Mouse (Mus musculus) heart, embryonic 11.5 days (tissue): Measurements from ENCODE around the gene Trim9. TPM values are rescaled to one million over a fixed set of nuclear protein-coding genes. Genes with fewer than 3 reads are reported as not detected.

ENCODE experiments used
- ATAC-seq: fragments of 200-750 bp; cut with Nextera tagmentation; replicated peaks from 2 replicates; pipeline ENCODE4 v1.8.0; 2017; ENCODE audit warnings: moderate library complexity; ENCODE audit not compliant: insufficient number of reproducible peaks, low FRiP score, low TSS enrichment
- H3K27ac ChIP-seq: fragments of 300-500 bp; sonication (generic); 2 replicates; pipeline ENCODE4 v1.5.1; 2014; ENCODE audit warnings: mild to moderate bottlenecking, low read depth, low read length
- H3K27me3 ChIP-seq: fragments of 300-500 bp; sonication (generic); 2 replicates; pipeline ENCODE4 v1.6.1; 2014; ENCODE audit warnings: mild to moderate bottlenecking, low read length, mixed read lengths; ENCODE audit not compliant: control insufficient read depth, insufficient read depth
- H3K36me3 ChIP-seq: fragments of 300-500 bp; sonication (generic); 2 replicates; pipeline ENCODE4 v1.6.1; 2014; ENCODE audit warnings: mild to moderate bottlenecking, low read length, moderate library complexity, mixed read lengths; ENCODE audit not compliant: control insufficient read depth, insufficient read depth
- H3K4me1 ChIP-seq: fragments of 300-500 bp; sonication (generic); 2 replicates; pipeline ENCODE4 v1.6.1; 2014; ENCODE audit warnings: low read length; ENCODE audit not compliant: control insufficient read depth, insufficient read depth
- H3K4me2 ChIP-seq: fragments of 300-500 bp; sonication (generic); 2 replicates; pipeline ENCODE4 v1.6.1; 2014; ENCODE audit warnings: mild to moderate bottlenecking, moderate library complexity
- H3K4me3 ChIP-seq: fragments of 300-500 bp; sonication (generic); 2 replicates; pipeline ENCODE4 v1.5.1; 2014; ENCODE audit warnings: low read depth, low read length
- H3K9ac ChIP-seq: fragments of 300-500 bp; sonication (generic); 2 replicates; pipeline ENCODE4 v1.6.1; 2014; ENCODE audit warnings: mild to moderate bottlenecking, low read depth, low read length, moderate library complexity
- H3K9me3 ChIP-seq: fragments of 300-500 bp; sonication (generic); replicated peaks from 2 replicates; pipeline ENCODE4 v1.6.1; 2016; ENCODE audit warnings: low read length; ENCODE audit not compliant: control insufficient read depth
- WGBS: fragments of 180-500 bp; shearing (Covaris S2); extraction: QIAGEN DNeasy Blood & Tissue Kit; methylation state at CpG from one replicate; pipeline ENCODE4 v1.1.7; 2014; ENCODE audit not compliant: insufficient replicate concordance; 5-methylcytosine and 5-hydroxymethylcytosine counted together
- polyA plus RNA-seq: library from polyadenylated mRNA; unstranded; fragments of >200 nt; fragmentation: Nextera tagmentation; extraction: Ambion mirVana; gene quantifications from 2 replicates; pipeline ENCODE4 v1.2.1, GENCODE M21; 2014

The Trim9 gene
- polyA plus RNA-seq, 1 experiment from 2014 or later, result 0.59 TPM

DNA sequence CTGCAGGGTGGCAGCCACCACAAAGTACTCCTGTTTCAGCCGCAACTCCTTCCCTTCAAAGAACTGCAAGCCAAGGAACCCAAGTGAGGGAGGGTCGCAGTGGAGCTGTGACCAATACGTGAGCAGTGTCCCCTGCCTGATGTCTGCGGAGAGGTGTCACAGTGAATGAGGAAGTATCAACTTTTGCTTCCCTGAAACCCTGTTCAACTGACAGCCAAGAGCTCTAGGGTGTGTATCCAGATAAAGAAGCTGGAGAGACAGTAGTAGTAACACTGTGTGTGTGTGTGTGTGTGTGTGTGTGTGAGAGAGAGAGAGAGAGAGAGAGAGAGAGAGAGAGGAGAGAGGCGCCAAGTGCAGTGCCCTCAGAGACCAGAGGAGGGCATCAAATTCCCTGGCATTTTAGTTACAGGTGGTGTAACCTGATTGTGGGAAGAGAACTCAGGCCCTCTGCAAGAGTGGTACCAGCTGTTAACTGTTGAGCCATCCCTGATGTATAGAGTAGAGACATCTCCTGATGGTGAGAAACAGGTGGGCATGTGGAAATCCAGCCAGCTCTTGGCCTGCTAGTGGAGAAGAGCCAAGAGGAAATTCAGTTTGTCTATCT lies 145.4 kb downstream of the Trim9 start:
- H3K4me1 ChIP-seq, result no peaks in the 10 kb centered on the region
- H3K27ac ChIP-seq, result no peak overlapping the region
- H3K27me3 ChIP-seq, result no peaks in the 10 kb centered on the region
- H3K36me3 ChIP-seq, result no peaks in the 10 kb centered on the region
- no peak overlapping the region for H3K4me3 ChIP-seq
- no peaks in the 10 kb centered on the region for H3K9me3 ChIP-seq
- no peak overlapping the region for H3K9ac ChIP-seq
- no peak overlapping the region for H3K4me2 ChIP-seq
- ATAC-seq, result no peak
- 62% methylated on average over 5 of the region's 5 CpGs for WGBS

DNA sequence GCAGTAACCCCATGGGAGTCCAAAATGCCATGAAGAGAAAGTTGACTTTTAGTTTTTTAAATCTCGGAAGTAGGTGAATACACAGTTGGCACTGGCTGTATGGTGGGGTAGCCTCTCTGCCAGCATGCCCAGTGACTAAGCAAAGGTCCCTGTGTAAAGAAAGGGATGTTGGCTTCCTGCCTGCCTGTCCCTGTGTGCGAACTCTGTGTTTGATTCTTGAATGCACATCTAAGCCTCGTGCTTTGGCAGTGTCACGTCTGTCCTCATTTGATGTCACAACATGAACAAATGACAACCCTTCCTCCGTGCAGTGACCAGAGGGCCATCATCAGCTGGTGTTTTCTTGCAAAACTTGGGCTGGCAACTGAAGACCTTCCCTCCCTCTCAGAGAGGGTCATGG lies 151.1 kb downstream of the Trim9 start:
- 0 out of 2 replicates have a peak, but pooled peaks cover 5% of the 10 kb centered on the region for H3K36me3 ChIP-seq
- no peak overlapping the region for H3K4me2 ChIP-seq
- H3K27ac ChIP-seq, result no peak overlapping the region
- H3K4me1 ChIP-seq, result no peaks in the 10 kb centered on the region
- no peak for ATAC-seq
- H3K9ac ChIP-seq, result no peak overlapping the region
- no peaks in the 10 kb centered on the region for H3K9me3 ChIP-seq
- WGBS, result 84% methylated on average over 5 of the region's 5 CpGs
- H3K4me3 ChIP-seq, result no peak overlapping the region
- H3K27me3 ChIP-seq, result no peaks in the 10 kb centered on the region

DNA sequence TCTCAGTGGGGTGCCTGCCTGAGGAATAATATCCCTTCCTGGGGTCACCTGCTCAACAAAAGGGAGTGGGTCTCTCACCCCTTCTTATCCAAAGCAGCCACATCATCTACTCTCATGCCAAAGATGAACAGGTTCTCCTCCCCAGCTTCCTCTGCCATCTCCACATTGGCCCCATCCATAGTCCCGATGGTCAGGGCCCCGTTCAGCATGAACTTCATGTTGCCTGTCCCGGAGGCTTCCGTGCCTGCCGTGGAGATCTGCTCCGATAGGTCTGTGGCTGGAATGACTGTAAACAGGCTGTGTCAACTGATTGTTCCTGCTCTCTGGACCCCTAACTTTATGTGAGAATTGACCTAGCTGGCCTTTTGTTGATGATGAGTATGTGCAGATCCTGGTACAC lies 152.0 kb downstream of the Trim9 start:
- Histone ChIP-seq H3K9ac (no peak overlapping the region), H3K36me3 (0 out of 2 replicates have a peak, but pooled peaks cover 5% of the 10 kb centered on the region), H3K4me2 (no peak overlapping the region), H3K9me3 (no peaks in the 10 kb centered on the region), H3K27me3 (no peaks in the 10 kb centered on the region), H3K27ac (no peak overlapping the region), H3K4me1 (no peaks in the 10 kb centered on the region), H3K4me3 (no peak overlapping the region)
- ATAC-seq, result no peak
- WGBS, result 94% methylated on average over 6 of the region's 6 CpGs

Other genes with a start within 250 kb of the Trim9 start
- 7.8 and 9.1 TPM in 2 replicates for gene Nin, start 233.9 kb downstream of the Trim9 start, polyA plus RNA-seq
- not detected in 2 replicates for gene Abhd12b, start 193.5 kb downstream of the Trim9 start, polyA plus RNA-seq
- gene Pygl, start 116.1 kb downstream of the Trim9 start, polyA plus RNA-seq, result 34.7 and 42.3 TPM in 2 replicates
- 62.8 and 87.0 TPM in 2 replicates for gene Tmx1, start 105.5 kb upstream of the Trim9 start, polyA plus RNA-seq